Mouse (Mus musculus) adrenal gland, adult (tissue): ENCODE results near the gene Tnpo3.

Source experiments
- DNase-seq, 2 experiments: peaks; one replicate each; pipeline ENCODE4 v3.0.0; 2022 to 2023; ENCODE audit warnings: low spot score in 1 of 2; ENCODE audit not compliant: inconsistent age in 2 of 2

Tnpo3 gene

DNA sequence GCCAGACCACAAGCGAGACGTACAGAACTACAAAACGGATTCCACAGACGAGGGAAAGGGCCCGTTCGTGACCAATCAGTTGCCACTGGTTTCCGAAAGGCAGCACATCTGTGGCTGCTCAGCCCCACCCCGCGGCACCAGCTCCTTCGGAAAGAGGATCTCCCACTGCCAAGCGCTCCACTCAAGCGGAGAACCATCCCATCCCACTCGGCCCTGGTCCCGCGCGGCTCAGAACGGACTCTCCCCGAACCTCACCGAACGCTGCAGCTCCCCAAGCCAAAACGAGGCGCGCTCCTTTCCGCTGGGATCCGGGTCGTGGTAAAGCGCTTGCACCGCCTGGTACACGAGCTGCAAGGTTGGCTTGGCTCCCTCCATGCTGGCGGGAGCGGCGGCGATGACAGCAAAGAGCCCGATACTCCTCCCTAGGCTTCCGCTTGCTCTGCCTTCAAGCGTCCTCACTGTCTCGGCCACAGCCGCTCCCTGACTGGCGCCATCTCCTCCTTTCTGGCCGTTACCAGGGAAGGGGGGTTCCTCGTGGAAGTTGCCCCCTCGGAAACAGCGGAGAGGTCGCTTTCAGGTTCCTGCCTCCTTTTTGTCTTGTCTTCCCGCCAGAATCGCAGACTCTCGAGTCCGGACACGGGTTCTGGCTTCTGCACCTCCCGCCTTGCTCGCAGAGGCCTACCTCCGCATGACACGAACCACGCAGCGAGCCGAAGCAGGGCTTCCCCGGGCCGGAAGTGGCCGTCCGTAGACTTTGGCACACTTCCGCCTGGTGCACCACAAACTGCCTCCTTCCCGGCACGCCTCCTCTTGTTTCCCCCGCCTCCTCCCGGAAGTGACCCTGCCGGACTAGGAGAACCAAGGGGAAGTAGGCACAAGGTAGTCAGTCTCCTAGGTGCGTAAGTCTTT is at the start of gene Tnpo3:
Tnpo3 (minus strand) TSS at position 777 of the 909 bp plus-strand sequence.
- DNase-seq, result peak; percentile 94 to 98

DNA sequence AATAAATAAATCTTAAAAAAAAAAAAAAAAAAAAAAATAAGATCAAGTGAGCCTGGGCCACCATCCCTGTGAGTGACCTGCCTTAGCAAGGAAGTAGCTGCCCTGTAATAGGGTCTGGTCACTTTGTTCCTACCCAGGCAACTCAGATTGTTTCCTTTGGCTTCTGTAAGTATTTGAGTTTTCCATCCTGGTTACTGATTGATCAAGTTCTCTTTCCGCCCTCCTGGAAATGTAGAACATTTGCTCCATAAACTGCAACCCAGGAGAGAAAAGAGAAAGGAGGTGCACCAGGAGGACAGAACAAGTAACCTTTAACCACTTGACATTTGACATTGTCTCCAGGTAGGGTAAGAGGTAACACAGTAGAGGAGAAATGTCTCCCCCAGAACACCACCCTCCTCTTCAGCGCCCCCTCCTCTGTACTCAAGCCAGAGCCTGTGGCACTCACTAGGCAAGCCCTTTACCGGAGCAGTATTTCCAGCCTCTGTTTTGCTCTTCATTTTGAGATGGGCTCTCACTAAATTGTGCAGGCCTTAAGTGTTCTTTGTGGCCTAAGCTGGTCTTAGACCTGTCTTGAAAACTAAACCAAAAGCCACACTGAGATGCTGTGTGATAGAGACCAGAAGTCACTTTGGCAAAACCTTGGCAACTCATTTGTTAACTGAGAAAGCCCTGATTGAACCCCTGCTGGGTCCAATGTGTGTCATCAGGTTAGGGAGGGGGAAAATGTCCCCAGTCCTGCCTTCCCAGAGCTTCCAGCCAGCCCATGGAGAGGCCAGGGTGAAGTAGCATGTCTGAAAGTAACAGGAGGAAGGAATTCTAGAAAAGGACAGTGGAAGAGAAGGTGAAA is 49.2 kb upstream of the Tnpo3 start:
- DNase-seq, result no peak

DNA sequence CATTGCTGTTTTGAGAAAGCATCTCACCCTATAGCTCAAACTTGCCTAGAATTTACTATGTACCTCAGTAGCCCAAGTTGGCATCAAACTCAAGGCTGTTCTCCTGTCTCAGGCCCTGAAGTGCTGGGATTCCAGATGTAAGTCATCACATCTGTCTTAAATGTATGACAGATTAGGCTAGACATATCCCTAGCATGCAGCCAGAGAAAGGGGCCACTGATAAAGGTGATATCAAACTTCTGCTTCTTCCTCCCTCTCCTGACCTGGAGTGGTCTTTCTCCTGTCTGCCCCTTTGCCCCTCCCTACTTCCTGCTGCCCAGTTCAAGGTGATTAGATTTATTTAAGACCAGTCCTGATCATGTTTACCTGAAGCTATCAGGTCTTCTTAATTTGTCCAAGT is 43.6 kb upstream of the Tnpo3 start:
- DNase-seq, result no peak

DNA sequence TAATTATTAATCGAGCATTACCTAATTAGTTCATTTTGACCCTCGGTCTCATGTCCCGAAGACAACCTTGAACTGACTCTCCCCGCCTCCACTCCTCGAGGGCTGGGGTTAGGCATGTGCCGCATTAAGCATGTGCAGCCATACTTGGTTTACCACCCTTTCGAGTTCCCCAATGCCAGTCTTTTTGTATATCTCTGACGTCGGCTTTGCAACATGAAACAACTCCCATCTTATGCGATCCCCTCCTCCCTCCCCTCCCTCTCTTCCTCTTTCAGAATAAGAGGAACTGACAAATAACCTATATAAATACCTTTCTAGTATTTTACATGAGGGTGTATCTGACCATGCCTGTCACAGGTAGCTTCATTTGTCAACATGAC is 40.5 kb upstream of the Tnpo3 start:
- DNase-seq, result no peak

DNA sequence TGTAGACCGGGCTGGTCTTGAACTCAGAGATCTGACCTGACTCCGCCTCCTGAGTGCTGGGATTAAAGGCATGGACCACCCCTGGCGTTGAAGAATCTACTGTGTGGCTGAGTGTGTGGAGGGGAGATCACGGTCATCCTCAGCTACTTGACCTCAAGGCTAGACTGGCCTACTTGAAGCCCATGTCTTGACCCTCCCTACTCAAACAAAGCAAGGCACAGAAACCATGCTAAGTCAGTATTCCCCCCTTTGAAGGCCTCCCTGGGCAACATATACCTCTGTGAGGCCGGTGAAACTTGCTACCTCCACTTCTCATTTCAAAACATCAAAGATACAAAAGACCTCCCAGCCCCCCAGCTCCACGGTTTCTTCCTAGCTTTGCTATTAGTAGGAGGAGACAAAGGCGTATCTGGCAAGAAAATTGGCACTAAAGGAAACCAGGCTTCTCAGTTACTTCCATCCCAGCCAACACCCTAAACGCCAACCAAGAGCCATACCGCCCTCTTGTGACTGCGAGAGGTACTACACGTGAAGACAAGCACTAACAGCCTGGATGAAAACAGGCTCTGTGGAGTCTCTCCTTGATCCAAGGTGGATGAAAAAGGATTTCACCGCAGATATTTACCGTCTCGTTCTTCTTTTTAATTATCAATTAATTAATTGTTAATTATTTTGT is 39.9 kb upstream of the Tnpo3 start:
- peak; percentile 77 to 95 for DNase-seq

DNA sequence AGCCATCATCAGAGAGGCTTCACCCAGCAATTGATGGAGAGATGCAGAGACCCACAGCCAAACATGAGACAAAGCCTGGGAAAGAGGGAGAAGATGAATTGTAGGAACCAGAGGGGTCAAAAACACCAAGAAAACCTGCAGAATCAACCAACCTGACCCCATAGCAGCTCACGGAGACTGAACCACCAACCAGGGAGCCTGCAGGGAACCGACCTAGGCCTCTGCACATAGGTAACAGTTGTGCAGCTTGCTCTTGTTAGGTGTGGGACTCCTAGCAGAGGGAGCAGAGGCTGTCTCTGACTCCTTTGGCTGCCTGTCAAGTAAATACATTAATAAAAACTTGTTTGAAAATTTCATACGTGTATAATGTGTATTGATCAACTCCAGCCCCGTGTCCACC is 32.1 kb upstream of the Tnpo3 start:
- no peak for DNase-seq

DNA sequence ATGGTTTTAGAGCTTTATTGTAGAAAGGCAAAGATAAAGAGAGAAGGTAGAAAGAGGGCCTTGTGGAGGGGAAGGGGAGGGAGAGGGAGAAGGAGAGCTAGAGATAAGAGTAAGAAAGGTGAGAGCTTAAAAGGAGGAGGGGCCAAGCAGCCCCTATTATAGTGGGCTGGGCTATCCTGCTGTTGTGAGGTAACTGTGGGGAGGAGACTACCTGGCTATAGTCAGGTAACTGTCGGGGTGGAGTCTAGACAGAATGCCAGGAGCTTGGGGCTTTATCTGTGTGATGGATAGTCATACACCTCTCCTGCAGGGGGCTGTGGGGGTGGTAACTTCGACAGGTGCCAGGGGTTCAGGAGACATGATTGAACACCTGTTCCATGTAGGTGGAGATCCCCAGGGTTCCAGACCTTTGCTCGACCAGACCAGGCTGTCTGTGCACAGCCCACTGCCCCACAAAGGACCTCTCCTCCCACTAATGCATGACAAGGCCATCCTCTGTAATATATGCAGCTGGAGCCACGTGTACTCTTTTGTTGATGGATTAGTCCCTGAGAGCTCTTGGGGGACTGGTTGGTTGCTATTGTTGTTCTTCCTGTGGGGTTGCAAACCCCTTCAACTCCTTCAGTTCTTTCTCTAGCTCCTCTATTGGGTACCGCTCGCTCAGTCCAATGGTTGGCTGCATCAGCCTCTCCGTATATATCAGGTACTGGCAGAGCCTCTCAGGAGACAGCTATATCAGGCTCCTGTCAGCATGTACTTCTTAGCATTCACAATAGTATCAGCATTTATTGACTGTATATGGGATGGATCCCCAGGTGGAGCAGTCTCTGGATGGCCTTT is 30.1 kb upstream of the Tnpo3 start:
- no peak for DNase-seq

DNA sequence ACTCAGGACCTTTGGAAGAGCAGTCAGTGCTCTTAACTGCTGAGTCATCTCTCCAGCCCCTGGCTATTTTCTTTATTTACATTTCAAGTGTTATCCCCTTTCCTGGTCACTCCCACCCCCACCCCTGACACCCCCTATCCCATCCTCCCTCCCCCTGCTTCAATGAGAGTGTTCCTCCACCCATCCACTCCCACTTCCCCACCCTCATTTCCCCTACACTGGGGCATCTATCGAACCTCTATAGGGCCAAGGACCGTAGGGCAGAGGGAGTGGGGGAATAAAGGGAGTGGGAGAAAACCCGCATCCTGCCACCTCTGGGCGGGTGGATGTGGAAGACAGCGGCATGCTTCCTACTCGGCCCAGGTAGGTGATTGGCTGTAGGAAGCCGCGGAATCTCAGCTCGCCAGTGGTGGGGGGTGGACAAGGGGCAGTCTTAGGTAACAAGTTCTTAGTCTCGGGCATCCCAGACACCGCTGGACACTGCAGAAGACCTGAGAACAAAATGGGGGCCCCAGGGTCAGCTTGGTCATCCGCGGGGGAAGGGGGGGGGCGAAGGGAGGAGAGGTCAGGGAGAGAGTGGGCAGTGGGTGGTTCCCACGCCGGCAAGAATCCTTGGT is 29.3 kb upstream of the Tnpo3 start:
- DNase-seq, result no peak

DNA sequence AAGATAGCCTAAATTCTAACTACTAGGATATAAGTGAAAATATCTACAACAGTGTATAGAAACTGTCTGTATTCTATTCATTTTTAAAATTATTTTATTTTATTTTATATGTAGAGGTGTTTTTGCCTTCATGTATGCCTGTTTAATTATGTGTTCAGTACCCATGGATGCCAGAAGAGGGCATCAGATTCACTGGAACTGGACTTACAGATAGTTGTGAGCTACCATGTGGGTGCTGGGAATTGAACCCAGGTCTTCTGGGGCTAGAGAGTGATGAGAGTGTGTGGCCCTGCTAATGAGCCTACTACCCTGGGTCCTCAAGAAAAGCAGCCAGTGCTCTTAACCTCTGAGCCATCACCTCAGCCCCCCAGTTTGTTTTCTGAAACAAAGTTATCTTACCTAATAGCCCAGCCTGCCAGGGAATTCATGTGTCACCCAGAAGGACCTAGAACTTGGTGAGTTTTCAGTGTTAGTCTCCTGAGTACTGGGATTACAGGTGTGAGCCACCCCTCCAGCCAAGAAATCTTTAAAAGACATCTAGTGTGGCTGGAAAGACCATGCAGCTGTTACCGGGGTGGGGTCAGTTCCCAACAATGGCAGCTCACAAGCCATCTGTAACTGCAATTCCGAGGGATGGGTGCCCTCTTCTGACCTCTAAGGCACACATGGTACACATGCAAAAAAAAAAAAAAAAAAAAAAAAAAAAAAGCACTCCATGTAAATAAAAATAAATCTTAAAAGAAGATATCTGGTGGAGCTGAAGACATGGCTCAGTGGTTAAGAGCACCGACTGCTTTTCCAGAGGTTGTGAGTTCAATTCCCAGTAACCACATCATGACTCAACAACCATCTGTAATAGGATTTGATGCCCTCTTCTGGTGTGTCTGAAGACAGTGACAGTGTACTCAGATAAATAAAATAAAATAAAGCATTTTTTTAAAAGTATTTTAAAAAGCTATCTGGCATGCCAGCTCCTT is 28.0 kb upstream of the Tnpo3 start:
- DNase-seq, result no peak

DNA sequence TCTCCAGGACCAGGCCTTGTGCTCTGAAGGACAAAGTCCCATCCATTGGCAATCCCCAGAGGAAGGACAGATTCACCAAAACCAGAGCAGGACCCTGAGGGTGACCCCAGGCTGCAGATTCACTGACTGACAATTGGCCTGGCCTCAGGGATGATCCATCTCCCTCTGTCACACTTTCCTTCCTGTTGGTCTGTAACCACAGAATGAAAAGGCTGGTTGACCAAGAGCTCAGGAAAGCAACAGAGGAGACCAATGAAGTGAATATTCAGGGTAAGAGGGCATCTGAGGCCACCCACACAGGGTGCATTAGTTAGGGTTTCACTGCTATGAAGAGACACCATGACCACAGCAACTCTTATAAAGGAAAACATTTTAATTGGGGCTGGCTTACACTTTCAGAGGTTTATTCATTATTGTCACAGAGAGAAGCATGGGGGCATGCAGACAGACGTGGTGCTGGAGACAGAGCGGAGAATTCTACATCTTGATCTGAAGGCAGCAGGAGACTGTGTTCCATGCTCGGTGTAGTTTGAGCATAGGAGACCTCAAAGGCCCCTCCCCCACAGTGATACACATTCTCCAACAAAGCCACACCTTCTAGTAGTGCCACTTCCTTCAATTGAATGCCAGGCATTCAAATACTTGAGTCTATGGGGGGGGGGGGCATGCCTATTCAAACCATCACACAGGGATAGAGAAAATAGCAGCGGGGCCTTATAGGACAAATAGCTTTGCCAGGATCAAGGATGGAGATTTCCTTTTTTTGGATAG is 26.8 kb upstream of the Tnpo3 start:
- DNase-seq, result no peak

DNA sequence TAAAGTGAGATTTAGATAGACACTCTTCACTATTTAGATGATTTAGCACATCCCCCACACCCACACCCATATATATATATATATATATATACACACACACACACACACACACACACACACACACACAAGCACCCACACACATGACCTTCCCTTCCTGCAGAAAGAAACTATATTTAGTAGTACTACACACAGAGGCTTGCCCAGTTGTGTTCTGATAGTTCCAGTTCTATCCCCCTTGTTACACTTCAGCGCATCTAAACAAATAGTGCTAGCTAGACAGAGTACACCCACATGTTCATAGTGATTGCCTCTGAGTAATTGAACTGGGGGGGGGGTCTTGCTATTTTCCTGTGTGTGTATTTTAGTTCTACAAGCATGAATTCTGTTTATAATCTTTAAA is 24.9 kb upstream of the Tnpo3 start:
- DNase-seq, result no peak

DNA sequence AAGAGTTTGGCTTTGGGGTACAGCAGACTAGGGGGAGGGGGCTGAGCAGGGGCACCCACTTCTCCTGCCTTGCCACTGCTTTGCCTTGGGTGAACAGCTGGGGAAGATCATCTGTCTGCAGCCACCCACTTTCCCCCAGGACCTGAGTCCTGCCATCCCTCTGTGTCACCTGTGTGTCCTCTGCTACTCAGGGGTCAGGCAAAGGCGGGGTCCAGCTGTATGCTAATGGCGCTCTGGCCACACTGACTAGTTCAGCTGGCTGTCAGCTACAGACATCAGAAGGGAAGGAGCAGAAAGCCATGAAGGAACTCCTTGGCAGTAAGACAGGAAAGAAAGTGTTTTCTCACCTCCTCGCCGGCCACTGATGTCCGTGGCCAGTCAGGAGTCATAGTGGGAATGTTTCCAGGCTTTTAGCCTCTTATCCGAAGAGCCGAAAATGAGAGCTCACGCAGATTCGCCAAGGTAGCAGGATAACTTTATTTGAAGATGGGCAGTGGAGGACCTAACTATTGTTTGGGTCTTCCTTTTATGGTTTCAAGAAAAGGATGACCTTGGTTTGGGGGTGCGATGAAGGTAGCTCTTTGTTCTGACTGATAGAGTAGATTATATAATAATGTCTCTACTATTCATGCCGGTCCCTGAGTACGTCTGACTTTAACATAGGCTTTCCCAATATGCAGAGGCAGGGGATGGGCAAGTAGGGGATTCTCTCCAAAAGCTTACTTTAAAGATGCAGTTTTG is 23.0 kb upstream of the Tnpo3 start:
- no peak for DNase-seq

DNA sequence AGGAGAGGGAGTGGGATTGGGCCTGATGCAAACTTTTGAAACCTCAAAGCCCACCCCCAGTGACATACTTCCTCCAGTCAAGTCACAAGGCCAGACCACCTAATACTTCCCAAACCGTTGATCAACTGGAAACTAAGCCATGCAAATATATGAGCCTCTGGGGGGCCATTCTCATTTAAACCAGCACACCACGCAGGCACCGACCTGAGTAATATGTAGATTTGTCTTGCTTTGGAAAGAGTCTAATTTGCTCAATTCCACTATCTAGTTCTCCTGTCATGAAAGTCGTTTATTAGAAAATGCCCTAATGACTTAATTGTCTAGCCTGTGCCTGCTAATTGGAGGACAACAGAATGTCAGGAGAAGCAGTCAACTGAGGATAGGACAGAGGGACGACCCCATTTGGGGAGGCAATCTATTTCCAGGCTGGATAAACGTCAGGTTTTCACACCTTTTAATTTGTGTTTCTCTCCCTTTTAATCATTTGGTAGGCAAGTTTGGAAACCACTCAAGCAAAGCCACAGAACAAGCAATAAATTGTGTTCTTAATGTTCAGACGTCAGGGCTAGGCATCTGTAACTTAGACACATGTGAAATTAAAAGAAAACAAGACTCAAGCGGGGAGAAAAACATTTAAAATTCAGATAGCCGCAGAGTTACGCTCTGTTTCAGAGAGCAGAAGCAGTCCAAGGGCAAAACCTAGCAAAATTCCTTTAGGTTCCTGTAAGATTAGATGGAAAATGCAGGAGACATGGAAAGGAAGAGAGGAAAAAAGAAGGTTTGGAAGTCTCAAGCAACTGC is 22.3 kb upstream of the Tnpo3 start:
- no peak for DNase-seq

DNA sequence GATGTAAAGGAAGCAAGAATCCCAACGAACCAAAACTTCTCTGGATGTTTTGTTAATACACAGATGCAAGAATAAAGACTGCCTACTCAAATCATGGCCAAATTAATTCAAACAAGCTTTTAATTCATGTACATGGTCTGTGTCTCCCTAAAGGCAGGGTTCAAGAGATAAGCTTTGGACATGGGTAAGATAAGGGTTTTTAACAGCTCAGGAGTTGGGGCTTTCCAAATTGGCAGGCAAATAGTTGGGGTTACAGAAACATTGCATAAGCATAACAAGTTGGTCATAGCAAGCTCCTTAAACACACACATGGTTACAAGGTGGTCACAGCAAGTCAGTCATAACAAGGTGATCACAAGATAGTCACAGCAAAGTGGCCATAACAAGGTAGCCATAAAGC is 20.5 kb upstream of the Tnpo3 start:
- no peak for DNase-seq

DNA sequence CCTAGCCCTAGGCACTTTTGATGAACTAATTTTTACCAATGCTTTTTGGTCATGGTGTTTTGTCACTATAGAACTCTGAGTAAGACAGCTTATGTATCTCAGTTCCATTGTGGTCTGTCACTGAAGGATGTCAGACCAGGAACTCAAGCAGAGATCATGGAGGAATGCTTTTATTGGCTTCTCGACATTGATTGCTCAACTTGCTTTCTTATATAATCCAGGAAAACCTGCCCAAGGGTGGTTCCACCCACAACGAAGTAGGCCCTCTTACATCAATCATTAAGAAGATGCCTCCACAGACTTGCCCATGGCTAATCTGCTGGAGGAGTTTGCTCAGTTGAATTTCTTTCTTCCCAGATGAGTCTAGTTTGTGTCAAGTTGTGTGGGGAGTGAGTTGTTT is 18.1 kb upstream of the Tnpo3 start:
- DNase-seq, result no peak

DNA sequence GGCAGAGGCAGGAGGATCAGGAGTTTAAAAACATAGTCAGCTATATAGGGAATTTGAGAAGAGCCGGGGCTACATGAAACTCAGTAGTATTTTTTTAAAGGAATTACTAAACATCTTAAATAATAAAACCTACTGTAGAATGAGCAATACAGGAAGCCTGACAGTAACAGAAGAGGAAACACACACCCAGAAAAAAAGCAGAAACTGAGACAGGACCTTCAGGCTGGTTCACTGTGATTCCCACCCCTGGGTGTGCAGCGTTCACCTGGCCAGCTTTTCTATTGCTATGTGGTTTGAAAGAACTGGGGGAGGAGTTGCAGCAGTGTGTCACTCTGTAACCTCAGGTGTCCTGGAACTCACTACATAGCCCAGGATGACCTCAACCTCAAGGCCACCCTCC is 14.2 kb upstream of the Tnpo3 start:
- no peak for DNase-seq

DNA sequence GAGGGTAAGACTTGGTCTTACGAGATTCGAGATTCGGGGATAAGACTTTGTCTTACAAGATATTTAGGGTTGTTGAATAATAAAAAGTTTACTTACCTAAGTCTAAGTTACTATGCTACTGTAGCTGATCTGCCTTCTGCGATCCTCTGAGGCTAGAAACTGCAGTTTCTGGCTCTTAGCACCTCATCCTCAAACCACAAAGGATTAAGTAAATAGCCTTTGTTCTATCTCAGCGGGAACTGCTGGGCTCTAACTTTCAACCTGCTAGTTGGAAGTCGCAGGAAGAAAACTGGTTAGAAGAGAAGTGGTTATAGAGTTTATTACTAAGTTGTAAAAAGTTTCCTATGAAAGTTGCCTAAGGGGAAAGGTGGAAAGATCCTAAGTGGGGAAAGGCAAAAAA is 12.6 kb upstream of the Tnpo3 start:
- DNase-seq, result no peak
